Mouse (Mus musculus): Measurements from ENCODE around the gene Nup107.

Nup107 gene

DNA sequence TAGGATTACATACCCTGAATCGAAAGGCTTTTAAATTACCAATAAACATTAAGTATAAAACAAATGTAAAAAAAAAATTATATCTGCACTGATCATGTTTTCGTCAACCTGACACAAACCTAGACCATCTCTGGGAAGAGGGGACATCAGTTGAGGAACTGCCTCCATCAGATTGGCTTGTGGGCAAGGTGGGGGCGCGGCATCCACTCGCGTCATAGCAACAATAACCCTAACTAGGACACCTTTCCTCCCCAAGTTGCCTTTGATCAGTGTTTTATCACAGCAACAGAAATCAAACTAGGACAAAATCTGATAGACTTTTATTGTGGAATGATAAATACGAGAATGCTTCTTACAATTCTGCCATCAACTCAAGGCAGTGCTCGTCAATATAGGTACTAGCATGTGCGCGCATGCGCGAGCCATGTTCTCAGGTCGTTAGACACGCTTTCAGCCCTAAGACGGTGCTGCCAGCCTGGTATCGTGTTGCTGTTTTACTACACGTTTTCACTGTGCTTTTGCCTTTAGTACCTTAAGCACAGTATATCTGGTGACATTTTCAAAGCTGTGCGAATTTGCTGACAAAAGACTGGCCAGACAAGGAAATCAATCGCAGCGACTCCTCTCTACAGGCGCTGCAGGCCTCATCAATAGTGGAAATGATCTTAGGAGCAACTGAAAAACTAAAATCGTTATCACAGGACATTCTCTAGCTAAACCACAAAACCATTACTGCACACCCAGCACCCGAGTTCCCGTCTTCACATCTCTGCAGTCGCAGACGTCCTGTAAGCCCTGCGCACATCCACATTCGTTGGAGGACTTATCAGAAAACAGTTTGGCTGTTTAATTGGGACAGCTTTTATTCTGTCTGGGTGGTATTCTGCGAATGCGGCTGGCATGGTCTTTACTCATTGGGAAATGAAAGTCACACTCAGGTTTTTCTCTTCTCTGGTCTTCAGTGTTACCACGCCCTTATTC is 11.7 kb upstream of the Nup107 start:
- in situ Hi-C loops (cut with MboI) = no loop called here

DNA sequence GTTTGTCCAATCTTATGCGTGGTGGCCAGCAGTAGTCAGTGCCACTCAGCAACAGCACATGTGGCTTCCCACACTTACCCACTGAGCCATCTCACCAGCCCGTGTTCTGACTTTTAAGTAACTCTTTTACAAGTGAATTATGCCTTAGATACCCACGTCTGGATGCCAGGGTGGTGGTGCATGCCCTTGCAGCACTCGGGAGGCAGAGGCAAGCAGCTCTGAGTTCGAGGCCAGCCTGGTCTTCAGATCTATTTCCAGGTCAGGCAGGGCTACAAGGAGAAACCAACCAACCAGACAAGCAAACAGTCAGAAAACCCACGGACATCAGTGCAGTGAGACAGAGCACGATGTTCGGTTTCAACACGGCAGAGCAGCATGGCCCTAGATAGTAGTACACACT is 9.4 kb upstream of the Nup107 start:
- in situ Hi-C loops (cut with MboI) = no loop called here

DNA sequence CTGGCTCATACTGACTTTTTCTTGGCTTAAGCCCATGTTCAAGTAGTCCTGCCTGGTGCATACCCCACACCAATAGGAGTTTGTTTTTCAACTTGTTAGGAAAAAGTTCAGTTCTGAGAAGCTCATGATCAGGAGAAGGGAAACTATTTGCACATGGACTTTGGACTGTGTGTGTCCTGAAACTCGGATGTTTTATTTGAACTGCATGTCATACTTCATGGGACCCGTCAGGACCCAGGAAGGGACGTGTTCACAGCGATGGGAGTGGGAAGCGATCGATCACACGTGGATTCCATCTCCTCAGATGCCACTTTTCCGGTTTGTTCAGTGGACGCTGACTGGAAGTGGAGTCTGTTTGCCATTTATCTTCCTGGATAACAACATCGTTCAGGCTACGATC is 7.3 kb upstream of the Nup107 start:
- in situ Hi-C loops (cut with MboI) = no loop called here

DNA sequence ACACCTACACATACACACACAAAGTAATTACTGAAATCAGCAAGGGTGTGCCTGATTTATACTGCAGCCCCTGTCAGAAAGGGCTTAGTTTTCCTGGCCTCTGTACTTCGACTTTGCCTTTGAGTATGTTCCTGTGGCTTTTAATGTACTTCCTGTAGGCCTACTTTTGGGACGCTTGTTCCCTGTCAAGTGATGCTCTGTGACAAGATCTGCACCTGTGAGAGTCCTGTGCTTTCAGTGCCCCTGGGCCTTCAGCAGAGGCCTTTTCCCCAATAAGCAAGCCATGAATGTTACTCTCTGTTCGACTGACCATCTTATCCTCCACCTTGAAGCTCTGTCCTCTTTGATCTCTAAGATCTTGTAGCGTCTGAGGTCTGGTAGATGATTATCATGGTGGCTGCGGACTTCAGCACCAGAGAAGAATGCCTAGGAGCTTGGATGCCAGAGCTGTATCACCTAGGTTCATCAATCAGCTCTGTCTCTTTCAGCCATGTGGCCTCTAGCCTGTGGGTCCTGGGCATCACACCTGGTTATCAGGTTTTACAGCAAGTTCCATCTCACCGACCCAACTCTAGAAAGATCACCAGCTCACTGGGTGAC is 6.0 kb upstream of the Nup107 start:
- in situ Hi-C loops (cut with MboI) = no loop called here

DNA sequence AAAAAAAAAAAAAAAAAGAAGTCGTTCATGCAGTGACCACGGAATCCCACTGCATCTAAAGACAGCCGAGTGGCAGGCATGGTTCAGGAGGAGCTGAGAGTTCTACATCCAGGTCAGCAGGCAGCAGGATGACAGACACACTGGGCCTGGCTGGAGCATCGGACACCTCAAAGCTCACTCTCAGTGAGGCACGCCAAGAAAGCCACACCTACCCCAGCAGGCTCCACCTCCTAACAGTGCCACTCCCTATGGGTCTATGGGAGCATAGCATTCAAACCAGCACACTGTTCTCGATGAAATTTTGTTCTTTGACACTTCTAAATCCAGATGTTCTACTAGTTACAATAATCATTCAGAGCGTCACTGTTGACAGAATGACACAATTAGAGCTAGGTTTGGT is 5.2 kb upstream of the Nup107 start:
- in situ Hi-C loops (cut with MboI) = no loop called here

DNA sequence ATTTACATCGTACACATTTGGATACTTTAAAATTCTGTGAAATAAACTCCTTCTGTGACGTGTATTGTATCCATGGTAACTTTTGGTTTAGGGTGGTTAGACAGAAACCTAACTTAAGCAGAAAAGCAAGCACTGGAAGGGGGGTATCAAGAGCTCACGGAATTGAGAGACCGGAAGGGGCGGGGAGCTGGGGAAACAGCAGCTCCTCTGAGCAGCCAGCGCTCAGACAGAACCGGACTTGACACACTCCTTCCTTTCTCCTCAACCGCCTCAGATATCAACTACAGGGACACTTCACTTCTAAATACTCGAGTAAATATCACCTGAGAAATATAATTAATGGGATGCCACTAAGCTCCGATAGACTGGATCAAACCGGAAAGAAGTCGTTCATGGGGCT is 4.6 kb upstream of the Nup107 start:
- in situ Hi-C loops (cut with MboI) = no loop called here

DNA sequence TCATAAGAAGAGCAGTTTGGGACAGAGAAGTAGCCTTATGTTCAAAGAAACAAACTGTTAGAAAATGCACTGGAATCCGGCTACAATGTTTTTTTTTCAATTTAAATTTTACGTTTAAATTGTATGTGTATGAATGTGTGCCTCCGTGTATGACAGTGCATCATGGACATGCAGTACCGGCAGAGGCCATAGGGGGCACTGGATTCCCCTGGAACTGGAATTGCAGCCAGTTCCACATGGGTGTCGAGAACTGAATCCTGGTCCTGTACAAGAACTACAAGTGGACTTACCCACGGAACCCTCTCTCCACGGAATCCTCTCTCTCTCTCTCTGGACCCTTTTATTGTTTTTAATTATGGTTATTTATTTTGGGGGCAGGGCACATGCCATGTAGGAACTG is 3.7 kb upstream of the Nup107 start:
- in situ Hi-C loops (cut with MboI) = no loop called here

DNA sequence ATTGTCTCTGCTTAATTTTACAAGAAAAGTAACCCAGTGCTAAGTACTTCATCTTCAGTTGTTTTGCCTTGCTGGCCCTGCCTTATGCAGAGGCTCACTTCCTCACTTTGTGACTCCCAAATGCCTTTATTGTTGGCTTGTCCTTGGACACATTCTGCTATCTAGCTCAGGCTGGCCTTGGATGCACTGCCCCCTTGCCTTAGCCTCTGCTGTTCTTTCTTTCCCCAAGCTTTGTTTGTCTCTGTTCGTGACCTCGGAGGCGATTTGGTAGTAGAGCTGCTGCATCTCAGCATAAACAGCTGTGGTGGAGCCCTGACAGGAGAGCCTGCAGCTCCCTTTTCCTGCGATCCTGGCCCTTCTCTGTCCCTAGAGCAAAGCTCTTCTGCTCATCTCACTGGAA is 2.7 kb upstream of the Nup107 start:
- in situ Hi-C loops (cut with MboI) = no loop called here

DNA sequence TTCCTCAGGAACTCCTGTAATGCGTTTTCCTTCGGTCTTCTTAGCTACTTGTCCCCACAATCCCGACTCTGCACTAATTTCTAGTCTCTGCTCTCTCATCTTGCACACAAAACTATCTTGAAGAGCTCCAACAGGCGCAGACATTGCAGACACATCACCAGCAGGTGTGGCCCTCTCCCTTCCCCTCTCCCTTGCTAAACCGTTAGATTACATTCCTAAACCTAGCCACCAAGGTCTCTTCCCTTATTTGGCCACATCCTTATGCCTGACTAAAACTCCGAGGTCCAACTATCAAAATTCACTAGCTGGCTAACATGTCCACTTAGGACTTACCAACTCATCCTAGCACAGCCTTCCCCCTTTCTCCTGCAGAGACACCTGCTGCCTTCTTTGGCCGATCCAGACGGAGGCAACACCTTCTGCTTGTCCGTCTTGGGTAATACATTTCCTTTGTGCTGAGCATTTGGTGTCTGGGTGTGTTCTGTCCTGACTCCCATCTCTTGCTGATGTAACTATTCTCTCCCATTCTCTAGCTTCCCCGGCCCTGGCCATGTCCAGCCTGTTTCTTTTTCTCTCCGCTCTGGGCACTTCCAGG is 1.0 kb upstream of the Nup107 start:
- in situ Hi-C loops (cut with MboI) = no loop called here

DNA sequence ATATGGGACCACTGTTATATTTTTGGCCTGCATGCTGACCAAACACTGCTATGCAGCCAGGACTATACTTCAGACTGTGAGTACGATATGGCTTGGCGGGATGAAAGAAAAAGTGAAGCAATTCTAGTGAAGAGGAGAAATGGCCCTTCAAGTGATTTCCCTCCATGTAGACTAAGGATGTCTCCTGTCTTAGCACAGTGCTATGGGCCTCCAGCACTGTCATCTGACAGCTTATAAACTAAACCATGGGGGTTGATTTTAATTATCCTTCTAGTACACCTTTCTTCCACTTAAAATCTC is 1.4 kb downstream of the Nup107 start:
- in situ Hi-C loops (cut with MboI) = no loop called here

DNA sequence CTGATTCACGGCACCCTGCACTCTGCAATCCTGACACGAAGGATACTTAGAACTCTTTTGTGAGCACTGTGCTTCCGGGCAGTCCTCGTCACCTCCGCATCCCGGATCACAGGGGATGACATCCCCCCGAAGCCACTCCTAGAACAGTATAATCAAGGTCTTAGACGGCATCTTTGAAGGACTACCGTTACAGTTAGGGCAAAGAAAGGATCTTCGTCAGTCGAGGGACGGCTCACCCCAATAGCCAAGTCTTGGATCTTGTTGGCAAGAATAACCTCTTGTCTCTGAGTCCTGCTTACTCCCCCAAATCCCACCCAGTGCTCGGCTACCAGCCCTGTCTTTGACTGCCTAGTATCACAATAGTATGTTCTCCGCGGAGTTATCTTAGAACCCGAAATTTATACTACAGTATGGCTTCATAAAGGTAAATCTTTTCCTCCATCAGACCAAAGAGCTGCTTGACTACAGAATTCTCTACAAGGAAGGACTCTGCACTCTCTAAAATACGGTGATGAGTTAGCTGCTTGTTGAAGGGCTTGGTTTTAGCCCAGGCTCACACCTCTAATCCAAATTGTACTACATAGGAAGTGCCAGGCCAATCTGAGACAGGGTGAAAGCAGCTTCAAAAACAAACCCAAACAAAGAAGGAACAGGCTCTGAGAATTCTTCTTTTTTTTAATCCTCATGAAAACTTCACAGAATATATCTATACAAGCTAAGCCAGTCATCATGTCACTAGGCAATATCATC is 1.9 kb downstream of the Nup107 start:
- in situ Hi-C loops (cut with MboI) = no loop called here

DNA sequence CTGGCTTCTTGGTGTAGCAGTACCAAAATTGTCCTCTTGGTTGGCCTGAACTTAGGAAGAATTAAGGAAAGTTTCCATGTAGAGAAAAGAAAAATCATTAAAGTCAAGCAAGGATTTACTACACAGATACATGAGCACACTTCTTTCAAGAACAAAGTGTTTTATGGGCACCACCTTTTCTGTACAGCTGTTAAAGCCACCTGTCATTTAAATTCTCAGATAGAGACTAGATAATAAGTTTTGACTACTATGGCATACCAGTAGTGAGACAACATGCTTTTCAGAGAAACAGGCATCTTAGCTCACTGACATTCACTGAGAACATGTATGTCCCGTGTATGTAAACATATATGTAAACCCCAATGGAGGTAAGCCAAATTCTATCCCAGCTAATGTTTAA is 2.5 kb downstream of the Nup107 start:
- in situ Hi-C loops (cut with MboI) = no loop called here

DNA sequence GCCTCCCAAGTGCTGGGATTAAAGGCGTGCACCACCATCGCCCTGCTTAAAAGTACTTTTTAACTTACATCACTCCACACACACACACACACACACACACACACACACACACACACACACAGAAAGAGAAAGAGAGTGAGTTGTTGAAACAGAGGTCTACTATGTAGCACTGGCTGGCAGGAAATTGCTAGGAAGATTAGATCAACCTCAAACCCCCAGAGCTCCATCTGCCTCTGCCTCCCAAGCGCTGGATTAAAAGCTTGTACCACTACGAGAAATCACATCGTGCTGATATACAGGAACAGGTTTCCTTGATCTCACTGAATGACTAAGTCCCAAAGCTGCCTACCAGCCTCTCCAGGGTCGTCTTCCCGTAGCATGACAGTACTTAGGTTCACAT is 7.9 kb downstream of the Nup107 start:
- in situ Hi-C loops (cut with MboI) = no loop called here

DNA sequence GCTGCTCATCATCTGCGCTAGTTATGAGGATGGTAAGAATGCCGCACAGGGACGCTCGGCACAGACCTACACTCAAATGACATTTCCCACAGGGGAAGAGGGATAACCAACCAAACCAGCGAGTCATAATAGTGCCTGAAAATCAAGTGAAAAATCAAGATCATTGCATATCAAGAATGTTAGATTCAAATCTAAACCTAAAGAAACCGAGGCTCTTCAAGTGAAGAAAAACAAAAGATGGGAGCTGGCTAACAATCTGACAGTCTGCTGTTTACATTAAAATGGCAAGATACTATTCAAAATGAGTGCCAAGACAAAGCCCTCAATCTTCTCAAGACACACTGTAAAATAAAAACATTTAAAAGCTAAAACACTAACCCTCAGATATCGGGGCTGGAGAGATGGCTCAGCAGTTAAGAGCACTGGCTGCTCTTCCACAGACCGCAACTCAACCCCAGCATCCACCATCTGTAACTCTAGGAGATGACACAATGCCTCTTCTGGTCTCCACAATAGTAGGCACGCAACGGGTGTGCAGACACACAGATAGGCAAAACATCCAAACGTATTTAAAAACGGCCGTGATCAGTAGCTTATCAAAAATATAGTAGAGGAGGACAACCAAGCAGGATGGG is 8.6 kb downstream of the Nup107 start:
- in situ Hi-C loops (cut with MboI) = no loop called here

DNA sequence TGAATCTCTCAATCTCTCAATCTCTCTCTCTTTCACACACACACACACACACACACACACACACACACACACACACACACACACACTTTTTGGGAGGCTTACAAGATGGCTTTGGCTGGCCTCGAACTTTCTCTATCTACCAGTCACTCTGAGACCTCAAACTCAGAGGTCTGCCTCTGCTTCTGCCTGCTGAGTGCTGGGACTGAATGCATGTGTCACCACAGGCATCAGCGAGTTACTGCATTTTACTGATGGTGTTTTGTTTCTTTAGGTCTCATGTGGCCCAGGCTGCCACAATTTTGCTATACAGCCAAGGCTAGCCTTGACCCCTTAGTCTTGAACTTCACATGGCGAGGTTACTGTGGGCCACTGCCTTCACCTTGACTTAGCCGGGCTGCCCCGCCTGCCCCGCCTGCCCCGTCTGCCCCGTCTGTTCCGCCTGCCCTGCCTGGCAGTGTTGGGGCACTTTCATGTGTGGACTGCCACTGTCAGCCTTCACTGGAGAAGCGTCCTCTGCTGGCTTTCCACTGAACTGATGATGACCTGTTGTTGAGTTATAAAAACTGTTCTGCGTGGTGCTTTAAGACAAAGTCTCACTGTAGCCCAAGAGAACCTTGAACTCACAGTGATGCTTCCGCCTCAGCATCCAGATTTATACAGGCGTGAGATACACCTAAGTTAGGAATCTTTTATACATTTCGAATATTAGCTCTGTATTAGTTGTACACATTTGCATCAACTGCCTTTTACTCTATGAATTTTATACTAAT is 9.8 kb downstream of the Nup107 start:
- in situ Hi-C loops (cut with MboI) = no loop called here

DNA sequence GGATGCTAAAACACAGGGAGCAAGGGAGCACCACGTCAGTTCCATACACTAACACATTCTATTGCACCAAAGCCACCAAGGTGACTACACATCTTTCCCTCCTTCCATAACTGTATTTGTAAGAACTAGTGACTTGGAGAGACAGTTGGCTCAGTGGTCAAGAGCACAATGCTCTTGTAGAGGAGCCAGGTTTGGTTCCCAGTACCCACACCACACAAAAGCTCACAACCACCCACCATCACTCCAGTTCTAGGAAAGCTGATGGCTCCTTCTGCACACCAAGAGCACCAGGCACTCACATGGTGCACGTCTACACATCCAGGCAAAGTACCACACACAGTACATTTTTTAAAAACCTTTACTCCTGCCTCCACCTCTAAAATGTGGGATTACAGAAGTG is 10.4 kb downstream of the Nup107 start:
- in situ Hi-C loops (cut with MboI) = no loop called here

DNA sequence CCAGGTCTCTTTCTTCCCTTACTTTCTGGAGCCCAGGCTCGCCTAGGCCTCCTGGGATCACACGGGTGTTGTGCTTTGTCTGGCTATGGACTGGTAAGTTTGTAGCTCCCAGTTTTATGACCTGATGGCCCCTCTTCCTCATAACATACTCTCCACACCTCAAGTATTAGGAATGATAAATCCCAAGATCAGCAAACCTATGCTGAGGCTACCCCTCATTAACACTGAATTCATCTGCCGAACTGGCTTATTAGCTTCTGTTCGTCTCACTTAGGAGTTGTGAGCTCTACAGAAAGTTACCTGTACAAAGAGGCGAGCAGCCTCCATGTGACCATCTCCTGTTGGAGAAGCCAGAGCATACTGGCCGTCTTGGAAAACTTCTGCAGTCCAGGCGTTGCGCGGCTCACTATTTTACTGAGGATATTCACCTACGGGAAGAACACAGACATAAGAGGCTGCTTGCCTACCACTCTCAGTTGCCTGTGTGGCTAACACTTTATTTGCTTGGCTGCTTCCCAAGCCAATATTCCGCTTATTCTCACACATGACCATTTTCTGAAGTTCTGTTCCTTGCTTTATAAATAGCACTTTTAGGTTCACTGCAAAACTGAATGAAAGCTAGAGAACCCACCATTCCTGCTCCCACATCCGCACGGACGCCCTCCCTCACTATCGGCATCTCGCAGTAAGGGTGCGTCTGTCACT is 11.3 kb downstream of the Nup107 start:
- in situ Hi-C loops (cut with MboI) = no loop called here

DNA sequence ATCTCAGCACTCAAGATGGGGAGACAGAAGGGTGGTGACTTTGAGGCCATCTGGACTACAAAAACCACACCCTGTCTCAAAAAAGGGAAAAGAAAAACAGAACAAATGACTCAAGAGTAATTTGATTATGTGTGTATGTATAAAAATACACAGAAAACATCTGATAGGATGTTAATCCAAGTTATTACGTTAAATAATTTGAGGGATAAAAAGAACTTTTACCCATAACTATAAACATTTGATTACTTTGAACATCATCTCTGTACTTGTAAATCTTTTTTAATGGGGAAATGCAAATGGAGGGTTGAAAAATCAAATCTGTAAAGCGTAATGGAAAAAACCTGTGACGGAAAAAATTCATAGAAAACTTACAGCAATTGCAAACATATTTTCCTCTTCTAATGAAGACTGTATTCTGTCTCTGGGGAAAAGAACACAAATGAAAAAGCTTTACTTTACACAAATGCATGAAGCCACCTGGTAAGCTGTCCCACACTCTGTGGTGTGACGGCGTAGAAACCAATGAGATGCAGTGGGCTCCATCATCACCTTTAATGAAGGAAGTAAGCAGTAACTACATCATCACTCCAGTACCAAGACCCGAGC is 12.1 kb downstream of the Nup107 start:
- in situ Hi-C loops (cut with MboI) = no loop called here

DNA sequence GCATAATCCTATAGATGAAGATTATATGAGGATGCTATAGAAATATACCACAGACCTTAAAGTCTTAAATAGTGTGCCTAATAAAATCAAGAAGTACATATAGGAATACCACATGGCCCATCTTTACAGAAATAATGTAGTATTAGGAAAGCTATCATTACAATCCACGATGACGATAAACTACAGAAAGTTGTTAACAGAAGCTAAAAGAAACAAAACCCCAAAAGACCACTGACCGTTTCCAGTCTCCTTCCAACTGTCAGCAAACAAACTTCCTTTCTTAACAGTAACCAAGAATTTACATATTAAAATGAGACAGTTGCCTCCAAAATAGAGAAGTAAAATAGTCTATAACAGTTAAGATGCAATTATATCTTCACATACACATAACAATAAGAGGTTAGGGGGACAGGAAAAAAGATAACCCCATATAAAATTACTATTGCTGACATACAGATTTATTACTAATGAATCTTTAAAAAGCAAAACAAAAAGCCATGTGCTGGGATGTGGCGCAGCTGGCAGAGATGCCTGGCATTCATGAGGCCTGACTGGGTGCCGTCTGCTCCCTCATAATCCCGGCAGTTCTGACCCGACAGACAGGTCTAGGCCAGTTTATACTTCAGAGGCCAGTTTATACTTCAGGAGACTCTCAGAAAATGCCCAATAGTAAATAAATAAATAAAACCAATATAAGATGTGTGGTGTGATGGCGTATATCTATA is 12.8 kb downstream of the Nup107 start:
- in situ Hi-C loops (cut with MboI) = no loop called here

DNA sequence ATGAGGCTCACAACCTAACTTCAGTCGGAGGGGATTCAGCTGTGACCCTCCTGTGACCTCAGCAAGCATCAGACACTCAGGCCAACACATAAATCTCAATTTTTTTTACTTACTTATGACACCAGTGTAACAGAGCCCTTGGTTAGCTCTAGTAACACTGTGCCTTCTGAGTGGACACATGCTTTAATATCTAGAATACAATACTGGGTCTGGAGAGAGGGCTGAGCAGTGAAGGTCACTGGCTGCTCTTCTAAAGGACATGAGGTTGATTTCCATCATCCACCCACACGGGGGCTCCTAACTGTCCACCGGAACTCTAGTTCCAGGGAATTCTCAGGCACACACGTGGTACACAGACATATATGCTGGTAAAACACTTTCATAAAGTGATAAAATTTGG is 13.6 kb downstream of the Nup107 start:
- in situ Hi-C loops (cut with MboI) = no loop called here
